In genomic region chr2:13578473-13579152, GRCm38 (mm10) we compare ENCODE assay signal across 8 mouse cellular contexts. TPM values are rescaled to one million over a fixed set of nuclear protein-coding genes. Genes with fewer than 3 reads are reported as not detected.
DNase-seq lines count a peak whose midpoint lies in the region; ATAC-seq lines count a peak whose summit lies in the region.

No protein-coding gene starts in this region.

- H3K4me1 ChIP-seq in neural tube, embryonic 12.5 days = peaks cover 9% of the 10 kb centered on the region; the same call in 1 of the 2 replicates
- peaks cover 15% of the 10 kb centered on the region for H3K4me1 ChIP-seq in heart, embryonic 15.5 days (replicated peaks)

- no peak overlapping the region for H3K4me3 ChIP-seq in neural tube, embryonic 12.5 days
- 0 out of 2 replicates have a peak overlapping the region, but pooled peaks have one; percentile 9 for H3K4me3 ChIP-seq in heart, embryonic 15.5 days

- no peak overlapping the region for H3K9ac ChIP-seq in neural tube, embryonic 12.5 days
- H3K9ac ChIP-seq in heart, embryonic 15.5 days = no peak overlapping the region

- no peak for ATAC-seq in neural tube, embryonic 12.5 days (ENCODE audit: low FRiP score, low read depth)
- ATAC-seq in heart, embryonic 15.5 days (replicated peaks; ENCODE audit: insufficient number of reproducible peaks, insufficient read depth, low FRiP score, low read depth) = no peak
- no peak for ATAC-seq in frontal cortex, adult (ENCODE audit: low TSS enrichment)

- H3K36me3 ChIP-seq in neural tube, embryonic 12.5 days = peaks cover 55% of the 10 kb centered on the region
- H3K36me3 ChIP-seq in heart, embryonic 15.5 days = peaks cover 51% of the 10 kb centered on the region

- DNase-seq in embryo, embryonic 10 days (ENCODE audit: low spot score) = peak; percentile 9
- no peak for DNase-seq in embryo, embryonic 11 days
- DNase-seq in neural tube, embryonic 10.5 days (ENCODE audit: extremely low spot score, low spot score) = no peak
- no peak for DNase-seq in frontal cortex, postnatal 25 days (ENCODE audit: low spot score in 2 of 2)
- DNase-seq in kidney, adult 18-20 months = no peak

- peak overlapping the region; percentile 31 for H3K4me2 ChIP-seq in neural tube, embryonic 12.5 days (replicated peaks)
- peak overlapping the region; percentile 31 for H3K4me2 ChIP-seq in heart, embryonic 15.5 days

- no peaks in the 10 kb centered on the region for H3K9me3 ChIP-seq in neural tube, embryonic 12.5 days
- H3K9me3 ChIP-seq in heart, embryonic 15.5 days (replicated peaks) = no peaks in the 10 kb centered on the region

- 74% methylated on average over 14 of the region's 14 CpGs for WGBS in neural tube, embryonic 12.5 days
- WGBS in heart, embryonic 15.5 days = 64% methylated on average over 14 of the region's 14 CpGs

- no peaks in the 10 kb centered on the region for H3K27me3 ChIP-seq in neural tube, embryonic 12.5 days (replicated peaks)
- no peaks in the 10 kb centered on the region for H3K27me3 ChIP-seq in heart, embryonic 15.5 days

- no peak overlapping the region for H3K27ac ChIP-seq in neural tube, embryonic 12.5 days
- H3K27ac ChIP-seq in heart, embryonic 15.5 days = no peak overlapping the region

RNA-seq across cellular contexts. Expression of gene Vim, which starts 4.9 kb away (rescaled TPM):
- polyA plus RNA-seq in neural tube, embryonic 12.5 days (2016; fragmentation: Nextera tagmentation; extraction: Ambion mirVana) = 1,122 and 1,179 TPM in 2 replicates
- polyA plus RNA-seq in heart, embryonic 15.5 days (2015; fragmentation: Nextera tagmentation; extraction: Ambion mirVana) = 867 and 926 TPM in 2 replicates

RNA-seq across cellular contexts. Expression of gene Trdmt1, which starts 34.1 kb away (rescaled TPM):
- polyA plus RNA-seq in neural tube, embryonic 12.5 days (2016; fragmentation: Nextera tagmentation; extraction: Ambion mirVana) = 6.6 and 8.9 TPM in 2 replicates
- 7.6 and 8.1 TPM in 2 replicates for polyA plus RNA-seq in heart, embryonic 15.5 days (2015; fragmentation: Nextera tagmentation; extraction: Ambion mirVana)
